In the genomic region with DNA sequence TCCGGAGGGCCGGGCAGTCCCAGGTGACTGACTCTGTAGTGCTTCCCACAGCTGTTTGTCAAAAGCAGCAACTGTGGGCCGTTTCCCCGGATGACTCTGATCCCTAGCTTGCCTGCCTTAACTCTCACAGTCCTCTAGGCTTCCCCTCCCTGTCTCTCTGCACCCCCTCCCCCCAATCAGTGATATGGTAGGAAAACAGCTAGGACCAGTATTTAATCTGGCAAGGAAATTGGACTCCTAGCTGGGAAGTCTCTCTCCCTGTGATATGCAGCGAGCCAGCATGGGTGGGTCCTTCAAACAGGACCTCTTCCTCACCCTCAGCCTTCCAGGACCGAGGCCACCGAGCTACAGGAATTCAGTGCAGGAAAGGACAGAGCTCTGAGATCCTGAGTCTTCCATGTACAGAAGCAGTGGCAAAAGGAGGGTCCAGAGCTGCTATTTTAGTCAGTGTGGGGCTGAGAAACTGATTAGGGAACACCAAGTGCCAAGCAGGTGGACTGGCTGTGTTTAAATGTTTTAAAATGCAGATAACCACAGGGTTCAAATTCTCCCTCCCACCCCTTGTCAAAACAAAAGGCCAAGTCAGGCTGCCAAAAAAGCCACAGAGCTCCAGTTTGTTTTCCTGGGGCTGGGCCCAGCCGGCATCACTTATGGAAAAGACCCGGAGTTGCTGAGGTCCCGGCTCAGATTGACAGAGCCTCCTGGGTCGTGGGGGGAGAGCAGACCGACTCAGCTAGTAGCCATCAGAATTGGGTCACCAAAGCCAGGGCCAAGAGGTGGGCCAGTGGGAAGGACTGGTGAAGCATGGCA, we compare ENCODE assay signal across 9 mouse cellular contexts. TPM values are rescaled to one million over a fixed set of nuclear protein-coding genes. Genes with fewer than 3 reads are reported as not detected.
DNase-seq lines count a peak whose midpoint lies in the region; ATAC-seq and TF ChIP-seq lines count a peak whose summit lies in the region.
"Had no signal": no experiment of that assay in that cellular context is flagged by ENCODE, and none has a peak within 500 bp of the region (broad histone marks: within the 10 kb centered on the region; RNA-seq: fewer than 3 reads in every experiment).

No protein-coding gene starts in this region.

- H3K4me1 ChIP-seq in lung, adult 2 months (ENCODE audit: control insufficient read depth, insufficient read depth, low read length), result peaks cover 53% of the 10 kb centered on the region
- H3K4me1 ChIP-seq in embryonic fibroblast, embryonic 13.5 days (ENCODE audit: control insufficient read depth, insufficient read depth, low read length), result peaks cover 51% of the 10 kb centered on the region
- H3K4me1 ChIP-seq in limb, embryonic 13.5 days, result peaks cover 77% of the 10 kb centered on the region
- H3K4me1 ChIP-seq in neural tube, embryonic 14.5 days (ENCODE audit: control insufficient read depth, insufficient read depth, low read length), result peaks cover 29% of the 10 kb centered on the region

- ATAC-seq in limb, embryonic 13.5 days (ENCODE audit: low FRiP score, low read depth), result peak; percentile 25; the same call in 1 of the 2 replicates
- no peak for ATAC-seq in neural tube, embryonic 14.5 days (ENCODE audit: low read depth)

- WGBS in lung, adult 2 months, result 27% methylated on average over 12 of the region's 12 CpGs
- WGBS in limb, embryonic 13.5 days, result 51% methylated on average over 12 of the region's 12 CpGs
- 46% methylated on average over 12 of the region's 12 CpGs for WGBS in neural tube, embryonic 14.5 days

- H3K36me3 ChIP-seq in limb, embryonic 13.5 days, result peaks cover 51% of the 10 kb centered on the region
- H3K36me3 ChIP-seq in neural tube, embryonic 14.5 days (ENCODE audit: control insufficient read depth, insufficient read depth, low read length), result no peaks in the 10 kb centered on the region

- H3K27ac ChIP-seq in embryonic fibroblast, embryonic 13.5 days (ENCODE audit: insufficient read depth, low read length), result peak overlapping the region; percentile 56
- H3K27ac ChIP-seq in limb, embryonic 13.5 days, result peak overlapping the region; percentile 76
- peak overlapping the region; percentile 35; the same call in 1 of the 2 replicates for H3K27ac ChIP-seq in neural tube, embryonic 14.5 days (ENCODE audit: low read depth, low read length)

- H3K4me2 ChIP-seq in limb, embryonic 13.5 days (replicated peaks), result no peak overlapping the region; the same call in 1 of the 2 replicates
- no peak overlapping the region for H3K4me2 ChIP-seq in neural tube, embryonic 14.5 days (ENCODE audit: low read depth, low read length)

- H3K9me3 ChIP-seq in limb, embryonic 13.5 days, result no peaks in the 10 kb centered on the region
- H3K9me3 ChIP-seq in neural tube, embryonic 14.5 days (ENCODE audit: control insufficient read depth, low read length), result no peaks in the 10 kb centered on the region

- intact Hi-C loops in heart, postnatal 14 days (cut with DNase I), result no loop called here

- H3K27me3 ChIP-seq in limb, embryonic 13.5 days, result no peaks in the 10 kb centered on the region
- H3K27me3 ChIP-seq in neural tube, embryonic 14.5 days (ENCODE audit: control insufficient read depth, insufficient read depth, low read length), result no peaks in the 10 kb centered on the region

- no peak for TF ChIP-seq CTCF in lung, adult 2 months (IDR thresholded peaks at IDR 0.05; ENCODE audit: insufficient read depth, low read length)
- no peak for TF ChIP-seq CTCF in embryonic fibroblast, embryonic 13.5 days (IDR thresholded peaks at IDR 0.05; ENCODE audit: borderline replicate concordance, insufficient read depth, low read length)

- DNase-seq in lung, adult 18-20 months, result peak; percentile 65 to 72
- no peak for DNase-seq in lung, adult 2 months
- peak; percentile 72 to 74 for DNase-seq in heart, postnatal 14 days
- no peak for DNase-seq in c-Kit-positive CD71-positive TER-119-positive erythroid progenitor cells, embryonic 14.5 days (ENCODE audit: low spot score)
- no peak for DNase-seq in thymus, postnatal 4 days

- no peak overlapping the region for H3K4me3 ChIP-seq in lung, adult 2 months (replicated peaks; ENCODE audit: extremely low read depth, low read depth, low read length)
- no peak overlapping the region for H3K4me3 ChIP-seq in embryonic fibroblast, embryonic 13.5 days (ENCODE audit: insufficient read depth, low read length)
- no peak overlapping the region for H3K4me3 ChIP-seq in limb, embryonic 13.5 days
- no peak overlapping the region for H3K4me3 ChIP-seq in neural tube, embryonic 14.5 days (ENCODE audit: low read depth, low read length)

- no peak for TF ChIP-seq POLR2A in lung, adult 2 months (IDR thresholded peaks at IDR 0.05; ENCODE audit: borderline replicate concordance, extremely low read depth, low read depth, low read length)
- TF ChIP-seq POLR2A in embryonic fibroblast, embryonic 13.5 days (IDR thresholded peaks at IDR 0.05; ENCODE audit: low read depth, low read length), result no peak

- 0 out of 2 replicates have a peak overlapping the region, but pooled peaks have one; percentile 25 for H3K9ac ChIP-seq in limb, embryonic 13.5 days
- no peak overlapping the region for H3K9ac ChIP-seq in neural tube, embryonic 14.5 days (replicated peaks; ENCODE audit: low read depth, low read length)

RNA-seq across cellular contexts. Expression of gene Cyp17a1, which starts 28.0 kb away (rescaled TPM):
- polyA plus RNA-seq in lung, adult 2 months (2012; rRNA removed), result 0.06 TPM in 1 of 2 replicates, not detected in the other
- not detected in 2 replicates for polyA plus RNA-seq in embryonic fibroblast, embryonic 13.5 days (2011; ENCODE audit: insufficient read length, low read depth, missing spikeins)
- not detected for total RNA-seq in heart, postnatal 14 days (2021)
- polyA plus RNA-seq in limb, embryonic 13.5 days (2015; fragmentation: Nextera tagmentation; extraction: Ambion mirVana), result 0.05 TPM in 1 of 2 replicates, not detected in the other
- 0.35 TPM in 1 of 2 replicates, not detected in the other for polyA plus RNA-seq in neural tube, embryonic 14.5 days (2014; fragmentation: Nextera tagmentation; extraction: Ambion mirVana)
- polyA plus RNA-seq: limb, embryonic 11.5 days had no signal

RNA-seq across cellular contexts. Expression of gene Borcs7, which starts 44.7 kb away (rescaled TPM):
- 2.4 and 5.0 TPM in 2 replicates for polyA plus RNA-seq in lung, adult 2 months (2012; rRNA removed)
- polyA plus RNA-seq in embryonic fibroblast, embryonic 13.5 days (2011; ENCODE audit: insufficient read length, low read depth, missing spikeins), result 10.1 and 13.0 TPM in 2 replicates
- total RNA-seq in heart, postnatal 14 days (2021), result 1 to 10 TPM; 8.7 to 9.6 TPM
- 15.7 and 18.1 TPM in 2 replicates for polyA plus RNA-seq in limb, embryonic 13.5 days (2015; fragmentation: Nextera tagmentation; extraction: Ambion mirVana)
- polyA plus RNA-seq in neural tube, embryonic 14.5 days (2014; fragmentation: Nextera tagmentation; extraction: Ambion mirVana), result 27.2 and 28.2 TPM in 2 replicates

RNA-seq across cellular contexts. Expression of gene Wbp1l, which starts 46.1 kb away (rescaled TPM):
- polyA plus RNA-seq in lung, adult 2 months (2012; rRNA removed), result 47.3 and 54.3 TPM in 2 replicates
- 50.6 and 52.9 TPM in 2 replicates for polyA plus RNA-seq in embryonic fibroblast, embryonic 13.5 days (2011; ENCODE audit: insufficient read length, low read depth, missing spikeins)
- total RNA-seq in heart, postnatal 14 days (2021), result 10 to 100 TPM; 60.3 to 68.7 TPM
- 47.7 and 49.9 TPM in 2 replicates for polyA plus RNA-seq in limb, embryonic 13.5 days (2015; fragmentation: Nextera tagmentation; extraction: Ambion mirVana)
- 28.2 and 35.2 TPM in 2 replicates for polyA plus RNA-seq in neural tube, embryonic 14.5 days (2014; fragmentation: Nextera tagmentation; extraction: Ambion mirVana)

Comparison
In these comparisons a context has a peak if more than half of its experiments do, and no peak if none do; other contexts are left out.
1. DNase-seq: peak in lung, adult 18-20 months (2 of 2) and heart, postnatal 14 days (2 of 2); none in lung, adult 2 months (single experiment), c-Kit-positive CD71-positive TER-119-positive erythroid progenitor cells, embryonic 14.5 days (single experiment) and thymus, postnatal 4 days (single experiment).
2. Peak in every context shown above with its lines, with median percentiles within 50 percentile points of each other: H3K27ac ChIP-seq.